Mouse (Mus musculus) Muller cell, postnatal 12 days (primary cell): ENCODE results near the gene Fdx1l.
"Not testable (repeated sequence)": the region's sequence is repeated elsewhere in the genome, so short reads cannot be mapped to it uniquely, and the experiment has no call there.

ENCODE experiments used
- DNase-seq: peaks from one replicate; pipeline ENCODE4 v3.0.0-alpha.2; 2015; ENCODE audit errors: inconsistent ontology term

The Fdx1l gene

GRCm38 (mm10) chr9:21074173-21074572 is 759 bp upstream of the Fdx1l start:
- DNase-seq: no peak

- DNase-seq: peak; percentile 20
These were observed 773 bp downstream of the Fdx1l start for GRCm38 (mm10) chr9:21072641-21073040.

GRCm38 (mm10) chr9:21067006-21067684 is 6.3 kb downstream of the Fdx1l start, which contains the start of gene Zglp1:
Gene Zglp1, minus strand, starts transcription at chr9:21067093.
- DNase-seq: no peak

- DNase-seq: no peak
These were observed 10.5 kb downstream of the Fdx1l start for GRCm38 (mm10) chr9:21062928-21063327.

- DNase-seq: no peak
These were observed 21.8 kb downstream of the Fdx1l start for GRCm38 (mm10) chr9:21051578-21051977.

GRCm38 (mm10) chr9:21045235-21045634 is 28.2 kb downstream of the Fdx1l start:
- DNase-seq: no peak

GRCm38 (mm10) chr9:21044785-21045184 is 28.6 kb downstream of the Fdx1l start:
- DNase-seq: not testable (repeated sequence)

GRCm38 (mm10) chr9:21043563-21043962 is 29.9 kb downstream of the Fdx1l start:
- DNase-seq: no peak

- DNase-seq: no peak
These were observed 32.1 kb downstream of the Fdx1l start for GRCm38 (mm10) chr9:21041308-21041707.

GRCm38 (mm10) chr9:21039779-21040178 is 33.6 kb downstream of the Fdx1l start:
- DNase-seq: no peak

GRCm38 (mm10) chr9:21037481-21037891 is 35.9 kb downstream of the Fdx1l start:
- peak; percentile 76 for DNase-seq

GRCm38 (mm10) chr9:21036666-21037065 is 36.7 kb downstream of the Fdx1l start:
- no peak for DNase-seq

- DNase-seq: no peak
These were observed 37.3 kb downstream of the Fdx1l start for GRCm38 (mm10) chr9:21036161-21036560.

- DNase-seq: no peak
These were observed 37.8 kb downstream of the Fdx1l start for GRCm38 (mm10) chr9:21035586-21035985.

- no peak for DNase-seq
These were observed 38.8 kb downstream of the Fdx1l start for GRCm38 (mm10) chr9:21034481-21035085.

GRCm38 (mm10) chr9:21033136-21033535 is 40.3 kb downstream of the Fdx1l start:
- DNase-seq: peak; percentile 95

GRCm38 (mm10) chr9:21032491-21032890 is 40.9 kb downstream of the Fdx1l start:
- no peak for DNase-seq

GRCm38 (mm10) chr9:21031896-21032351 is 41.5 kb downstream of the Fdx1l start, which contains the start of gene Icam5:
Gene Icam5, plus strand, starts transcription at chr9:21032073.
- peak; percentile 59 for DNase-seq

GRCm38 (mm10) chr9:21031251-21031895 is 42.0 kb downstream of the Fdx1l start:
- DNase-seq: peak; percentile 79

GRCm38 (mm10) chr9:21030781-21031250 is 42.6 kb downstream of the Fdx1l start:
- DNase-seq: peak; percentile 93

GRCm38 (mm10) chr9:21030055-21030600 is 43.3 kb downstream of the Fdx1l start:
- no peak for DNase-seq
